Mouse (Mus musculus) megakaryocyte, embryonic 14.5 days (primary cell): ENCODE measurements around the gene Tox4. TPM values are rescaled to one million over a fixed set of nuclear protein-coding genes. Genes with fewer than 3 reads are reported as not detected.

Source experiments
- H3K27me3 ChIP-seq: replicated peaks from 2 replicates; pipeline ENCODE3; 2012; ENCODE audit warnings: inconsistent platforms
- H3K36me3 ChIP-seq: replicated peaks from 2 replicates; pipeline ENCODE3; 2012; ENCODE audit warnings: low read length, inconsistent platforms, mixed read lengths
- H3K4me1 ChIP-seq: 2 replicates; pipeline ENCODE4 v1.6.1; 2012; ENCODE audit warnings: inconsistent platforms
- H3K4me3 ChIP-seq: replicated peaks from 2 replicates; pipeline ENCODE3; 2012; ENCODE audit warnings: moderate library complexity, mild to moderate bottlenecking, inconsistent platforms
- H3K9me3 ChIP-seq: 2 replicates; pipeline ENCODE4 v1.6.1; 2012; ENCODE audit warnings: inconsistent platforms
- FLI1 ChIP-seq: IDR thresholded peaks from 2 replicates; pipeline ENCODE4 v1.6.1; 2012; ENCODE audit warnings: low read length, inconsistent platforms, mixed read lengths
- GATA1 ChIP-seq: IDR thresholded peaks from 3 replicates; pipeline ENCODE4 v1.6.1; 2012; ENCODE audit warnings: mixed read lengths, low read length, inconsistent platforms, borderline replicate concordance
- polyA plus RNA-seq: library from polyadenylated mRNA; stranded (reverse); fragments of >175 nt; gene quantifications from 2 replicates; pipeline ENCODE4 v1.2.3, GENCODE M21; 2012; ENCODE audit warnings: low replicate concordance; ENCODE audit not compliant: insufficient read depth

Gene Tox4
- polyA plus RNA-seq, 1 experiment = 15.1 TPM

DNA sequence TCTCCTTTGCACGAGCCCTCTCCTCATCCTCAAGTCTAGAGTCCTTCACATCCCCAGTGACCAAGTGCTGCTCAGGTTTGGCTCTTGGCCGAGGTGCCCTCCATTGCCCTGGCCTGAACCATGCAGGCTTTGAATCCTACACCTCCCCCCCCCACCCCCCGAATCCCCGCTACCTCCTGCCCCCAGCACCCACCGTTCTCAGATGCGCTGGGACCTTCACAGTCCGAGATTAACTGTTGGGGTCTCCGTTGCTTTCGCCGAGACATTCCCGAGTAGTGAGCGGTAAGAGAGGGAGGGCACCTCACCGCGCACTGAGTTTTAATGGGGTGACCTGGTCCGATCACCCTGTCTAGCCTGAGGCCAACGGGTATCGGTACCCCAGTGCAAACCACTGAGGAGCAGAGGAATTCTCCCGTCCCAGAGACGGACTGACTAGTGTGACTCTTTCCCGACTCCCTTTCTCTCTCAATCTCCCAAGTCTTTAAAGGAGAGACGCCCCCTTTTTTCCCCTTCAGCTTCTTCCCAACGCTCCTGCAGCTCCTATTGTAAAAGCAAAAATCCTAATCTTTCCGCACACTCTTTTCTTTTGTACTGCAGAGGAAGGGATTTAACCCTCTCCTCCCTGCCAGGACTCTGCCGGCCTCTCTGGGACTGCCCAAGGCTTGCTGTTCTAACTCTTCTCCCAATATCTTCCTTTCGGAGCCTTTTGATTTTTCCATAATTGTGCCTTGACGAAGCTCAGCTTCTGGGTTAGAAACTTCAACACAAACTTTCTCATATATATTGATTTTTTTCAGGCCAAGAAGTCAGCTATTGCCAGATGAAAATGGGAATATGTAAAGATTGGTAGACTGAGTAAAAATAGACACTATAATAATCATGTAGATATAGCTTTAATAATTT, 49.2 kb downstream of the Tox4 start, which contains the start of gene Sall2:
Sall2 (minus strand) TSS at position 853 of the 903 bp plus-strand sequence.
- H3K4me3 ChIP-seq = peak within 1 kb of the TSS; percentile 87
- TF ChIP-seq GATA1 = no peak
- no peak for TF ChIP-seq FLI1
- H3K9me3 ChIP-seq = no peaks in the 10 kb centered on the region
- peaks cover 17% of the 10 kb centered on the region for H3K4me1 ChIP-seq
- H3K27me3 ChIP-seq = peaks cover 75% of the 10 kb centered on the region
- no peaks in the 10 kb centered on the region for H3K36me3 ChIP-seq

DNA sequence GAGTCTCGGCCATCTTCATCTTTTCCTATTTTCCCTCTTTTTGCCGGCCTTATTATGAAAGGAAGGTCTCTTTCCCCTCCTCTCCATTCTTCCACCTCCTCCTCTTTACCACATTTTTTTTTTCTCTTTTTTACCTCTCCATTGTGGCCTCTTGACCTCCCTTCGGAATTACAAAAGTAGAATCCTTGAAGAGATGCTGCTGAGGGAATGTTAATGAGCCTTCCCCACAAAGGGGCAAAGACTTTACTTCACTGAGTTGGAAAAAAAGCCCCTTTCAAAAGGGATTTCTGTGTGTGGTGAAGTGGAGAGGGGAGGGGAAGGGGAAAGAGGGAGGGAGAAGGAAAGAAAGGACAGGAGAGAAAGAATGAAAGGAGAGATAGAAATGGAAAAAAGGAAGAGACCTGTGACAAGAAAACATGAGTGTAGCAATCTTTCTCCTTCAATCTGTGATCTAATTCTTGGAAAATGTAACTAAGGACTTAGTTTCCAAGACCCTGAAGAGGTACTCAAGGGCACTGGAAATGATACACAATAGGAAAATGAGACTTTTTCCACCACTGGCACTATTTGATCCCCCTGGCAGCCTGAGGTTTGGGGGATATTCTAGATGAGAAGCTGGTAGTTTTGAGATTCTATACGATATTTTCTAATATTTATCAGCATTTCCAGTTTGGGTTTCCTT, 52.3 kb downstream of the Tox4 start:
- Histone ChIP-seq H3K27me3 (peaks cover 63% of the 10 kb centered on the region), H3K9me3 (no peaks in the 10 kb centered on the region), H3K36me3 (no peaks in the 10 kb centered on the region), H3K4me1 (peaks cover 18% of the 10 kb centered on the region), H3K4me3 (no peak overlapping the region)
- no peak for TF ChIP-seq GATA1
- no peak for TF ChIP-seq FLI1

DNA sequence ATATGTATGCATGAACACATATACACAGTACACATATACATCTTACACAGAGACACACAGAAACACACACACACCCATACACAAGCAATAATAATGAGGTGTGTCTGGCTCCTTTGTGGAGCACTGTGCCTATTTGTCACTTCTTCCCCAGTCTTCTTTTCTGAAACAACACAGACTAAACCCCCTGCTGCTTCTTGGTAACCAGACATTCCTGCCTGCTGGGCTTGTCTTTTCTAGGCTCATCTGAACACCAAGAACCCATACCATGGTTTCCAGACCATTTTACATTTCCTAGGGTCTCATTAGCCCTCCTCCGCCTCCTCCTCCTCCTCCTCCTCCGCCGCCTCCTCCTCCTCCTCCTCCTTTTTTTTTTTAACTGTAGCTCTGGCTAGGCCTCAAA, 53.2 kb downstream of the Tox4 start:
- no peaks in the 10 kb centered on the region for H3K36me3 ChIP-seq
- peaks cover 53% of the 10 kb centered on the region for H3K27me3 ChIP-seq
- peaks cover 15% of the 10 kb centered on the region for H3K4me1 ChIP-seq
- TF ChIP-seq GATA1 = no peak
- TF ChIP-seq FLI1 = no peak
- H3K9me3 ChIP-seq = no peaks in the 10 kb centered on the region
- no peak overlapping the region for H3K4me3 ChIP-seq

DNA sequence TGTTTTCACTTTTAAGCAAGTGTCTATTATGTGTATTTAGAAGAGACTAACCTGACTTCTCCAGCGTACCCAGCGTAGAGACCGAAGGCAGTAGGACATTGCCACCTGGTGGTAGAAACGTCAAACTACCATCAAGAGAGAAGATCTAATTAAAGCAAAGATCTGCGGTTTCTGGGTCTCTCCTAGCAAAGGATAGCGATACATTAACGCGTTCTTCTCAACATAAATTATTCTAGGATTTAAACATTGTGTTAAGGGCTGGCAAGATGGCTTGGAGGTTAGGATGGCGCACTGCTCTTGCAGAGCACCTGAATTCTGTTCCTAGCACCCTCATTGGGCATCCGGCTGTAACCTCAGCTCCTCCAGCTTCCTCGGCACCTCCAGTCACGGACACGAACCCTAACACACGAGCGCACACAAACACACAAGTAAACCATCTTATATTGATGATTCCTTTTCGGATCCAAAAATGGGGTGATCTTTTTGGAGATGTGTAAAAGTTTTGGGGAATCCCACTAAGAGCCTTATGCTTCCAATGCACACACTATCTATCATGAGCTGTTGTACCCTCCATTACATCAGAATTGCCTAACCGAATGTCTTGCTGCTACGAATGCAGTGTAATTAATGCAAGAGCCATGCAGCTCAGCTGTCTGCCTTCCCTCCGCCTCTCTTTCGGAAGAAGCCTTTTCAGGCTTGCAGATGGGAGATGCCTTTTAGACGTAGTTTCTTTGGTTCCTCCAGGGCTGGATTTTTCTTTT, 60.0 kb downstream of the Tox4 start:
- peaks cover 12% of the 10 kb centered on the region for H3K27me3 ChIP-seq
- 0 out of 2 replicates have a peak, but pooled peaks cover under 1% of the 10 kb centered on the region for H3K9me3 ChIP-seq
- H3K4me1 ChIP-seq = peaks cover 21% of the 10 kb centered on the region
- peak overlapping the region; percentile 79 for H3K4me3 ChIP-seq
- no peaks in the 10 kb centered on the region for H3K36me3 ChIP-seq
- TF ChIP-seq GATA1 = no peak
- no peak for TF ChIP-seq FLI1

DNA sequence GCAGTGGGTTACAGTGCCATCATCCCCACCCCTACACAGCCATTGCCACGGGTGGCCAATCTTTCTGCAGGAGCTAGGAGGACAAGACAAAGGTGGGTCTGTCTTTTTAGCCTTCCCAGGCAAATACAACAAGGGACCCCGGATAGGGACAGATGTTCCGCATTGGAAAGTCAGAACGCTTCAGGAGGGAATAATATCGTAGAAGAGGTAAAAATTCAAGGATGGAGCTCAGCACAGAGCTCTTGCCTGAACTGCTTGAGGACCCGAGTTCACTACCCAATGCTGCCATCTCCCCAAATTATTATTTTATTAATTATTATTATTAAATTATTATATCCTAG, 60.5 kb downstream of the Tox4 start:
- no peak overlapping the region for H3K4me3 ChIP-seq
- H3K4me1 ChIP-seq = peaks cover 21% of the 10 kb centered on the region
- H3K36me3 ChIP-seq = no peaks in the 10 kb centered on the region
- H3K9me3 ChIP-seq = peaks cover 6% of the 10 kb centered on the region
- peaks cover 9% of the 10 kb centered on the region for H3K27me3 ChIP-seq
- TF ChIP-seq GATA1 = no peak
- TF ChIP-seq FLI1 = no peak

Other genes with a start within 250 kb of the Tox4 start
- gene Olfr221, start 236.7 kb upstream of the Tox4 start, polyA plus RNA-seq = not detected in 2 replicates
- gene Hnrnpc, start 175.1 kb upstream of the Tox4 start, polyA plus RNA-seq = 1.1 and 32.3 TPM in 2 replicates
- not detected in 2 replicates for gene Rpgrip1, start 168.4 kb upstream of the Tox4 start, polyA plus RNA-seq
- gene Supt16, start 81.7 kb upstream of the Tox4 start, polyA plus RNA-seq = 2.4 and 9.0 TPM in 2 replicates
- 5.5 and 6.5 TPM in 2 replicates for gene Chd8, start 21.4 kb upstream of the Tox4 start, polyA plus RNA-seq
- 0.45 and 1.5 TPM in 2 replicates for gene Rab2b, start 399 bp downstream of the Tox4 start, polyA plus RNA-seq
- 2.5 TPM in 1 of 2 replicates, not detected in the other for gene Mettl3, start 26.0 kb downstream of the Tox4 start, polyA plus RNA-seq
- 0.02 TPM in 1 of 2 replicates, not detected in the other for gene Sall2, start 49.6 kb downstream of the Tox4 start, polyA plus RNA-seq
- gene Olfr1513, start 77.3 kb downstream of the Tox4 start, polyA plus RNA-seq = 0.32 TPM in 1 of 2 replicates, not detected in the other
- gene Olfr1512, start 100.0 kb downstream of the Tox4 start, polyA plus RNA-seq = not detected in 2 replicates
- not detected in 2 replicates for gene Olfr1511, start 118.2 kb downstream of the Tox4 start, polyA plus RNA-seq
- not detected in 2 replicates for gene Olfr1510, start 135.2 kb downstream of the Tox4 start, polyA plus RNA-seq
- not detected in 2 replicates for gene Olfr1509, start 163.8 kb downstream of the Tox4 start, polyA plus RNA-seq
- gene Olfr1508, start 188.3 kb downstream of the Tox4 start, polyA plus RNA-seq = not detected in 2 replicates
- gene Olfr1507, start 216.6 kb downstream of the Tox4 start, polyA plus RNA-seq = not detected in 2 replicates